16 mouse cellular contexts compared by ENCODE assay signal in genomic region chr1:152831003-152831402, GRCm38 (mm10). TPM values are rescaled to one million over a fixed set of nuclear protein-coding genes. Genes with fewer than 3 reads are reported as not detected.
DNase-seq lines count a peak whose midpoint lies in the region; ATAC-seq and TF ChIP-seq lines count a peak whose summit lies in the region.
"Had no signal": no experiment of that assay in that cellular context is flagged by ENCODE, and none has a peak within 500 bp of the region (broad histone marks: within the 10 kb centered on the region; RNA-seq: fewer than 3 reads in every experiment).

No protein-coding gene starts in this region.

- peaks cover 53 to 86% of the 10 kb centered on the region in 2 experiments for H3K36me3 ChIP-seq in CH12.LX (replicated peaks in 1 of 2; ENCODE audit: control insufficient read depth in 1 of 2, insufficient read depth in 1 of 2, low read length in 1 of 2)
- H3K36me3 ChIP-seq in forebrain, embryonic 16.5 days (ENCODE audit: control insufficient read depth, insufficient read depth), result no peaks in the 10 kb centered on the region
- peaks cover 14% of the 10 kb centered on the region for H3K36me3 ChIP-seq in liver, embryonic 12.5 days
- H3K36me3 ChIP-seq in kidney, embryonic 14.5 days (ENCODE audit: control insufficient read depth, insufficient read depth, low read length), result peaks cover 10% of the 10 kb centered on the region
- H3K36me3 ChIP-seq: intestine, embryonic 15.5 days had no signal

- 72% methylated on average over 8 of the region's 8 CpGs for WGBS in forebrain, embryonic 16.5 days
- WGBS in liver, embryonic 12.5 days (ENCODE audit: insufficient replicate concordance), result 86% methylated on average over 8 of the region's 8 CpGs
- 90% methylated on average over 8 of the region's 8 CpGs for WGBS in kidney, embryonic 14.5 days

- dilution Hi-C loops in CH12.LX (cut with MboI; ENCODE audit: extremely low pct_ligation_motif_present, extremely low pct_unique_long_range_greater_than_20kb, low sequenced_read_pairs), result no loop called here

- TF ChIP-seq RAD21 in CH12.LX (IDR thresholded peaks at IDR 0.05; ENCODE audit: low read depth, low read length), result no peak

- H3K27ac ChIP-seq in CH12.LX (ENCODE audit: insufficient read depth, low read depth), result peak overlapping the region; percentile 82
- peak overlapping the region; percentile 32; the same call in 1 of the 2 replicates for H3K27ac ChIP-seq in forebrain, embryonic 16.5 days (ENCODE audit: low read length)
- no peak overlapping the region for H3K27ac ChIP-seq in liver, embryonic 12.5 days
- H3K27ac ChIP-seq in kidney, embryonic 14.5 days (ENCODE audit: low read depth, low read length), result no peak overlapping the region
- H3K27ac ChIP-seq: embryonic facial prominence, embryonic 10.5 days; heart, adult 2 months; intestine, embryonic 15.5 days; limb, embryonic 15.5 days; midbrain, embryonic 10.5 days had no signal

- no peaks in the 10 kb centered on the region for H3K27me3 ChIP-seq in CH12.LX (replicated peaks)
- no peaks in the 10 kb centered on the region for H3K27me3 ChIP-seq in forebrain, embryonic 16.5 days (replicated peaks; ENCODE audit: control insufficient read depth, insufficient read depth, low read length)
- no peaks in the 10 kb centered on the region for H3K27me3 ChIP-seq in liver, embryonic 12.5 days (replicated peaks)
- no peaks in the 10 kb centered on the region for H3K27me3 ChIP-seq in kidney, embryonic 14.5 days (ENCODE audit: control insufficient read depth, insufficient read depth, low read length)
- H3K27me3 ChIP-seq: intestine, embryonic 15.5 days; limb, embryonic 15.5 days had no signal

- H3K9me3 ChIP-seq in CH12.LX (replicated peaks; ENCODE audit: low read length), result no peaks in the 10 kb centered on the region
- H3K9me3 ChIP-seq in forebrain, embryonic 16.5 days (ENCODE audit: control insufficient read depth, low read length), result no peaks in the 10 kb centered on the region
- H3K9me3 ChIP-seq in liver, embryonic 12.5 days (replicated peaks), result no peaks in the 10 kb centered on the region
- H3K9me3 ChIP-seq in kidney, embryonic 14.5 days (ENCODE audit: control insufficient read depth, low read length), result no peaks in the 10 kb centered on the region
- H3K9me3 ChIP-seq: embryonic facial prominence, embryonic 10.5 days; intestine, embryonic 15.5 days; limb, embryonic 15.5 days; midbrain, embryonic 10.5 days had no signal

- DNase-seq in heart, adult 11 months, result peak; percentile 57
- no peak for DNase-seq in heart, postnatal 14 days
- DNase-seq in CH12.LX (ENCODE audit: extremely low read depth), result no peak
- peak; percentile 31 to 71 for DNase-seq in left cerebral cortex, adult 8-10 months (ENCODE audit: low spot score in 2 of 2)
- DNase-seq: cerebellum, adult 9-11 months; heart, adult 2 months; heart, postnatal 10 days; kidney, postnatal 14 days; thymus, adult 18-20 months had no signal

- H3K79me2 ChIP-seq in CH12.LX (replicated peaks; ENCODE audit: control insufficient read depth, extremely low read depth, insufficient read depth, poor library complexity, severe bottlenecking), result 0 out of 2 replicates have a peak, but pooled peaks cover 4% of the 10 kb centered on the region

- no peak overlapping the region for H3K4me3 ChIP-seq in CH12.LX (replicated peaks in 1 of 3; ENCODE audit: low read depth in 2 of 3, low read length in 2 of 3, poor library complexity in 1 of 3)
- H3K4me3 ChIP-seq in forebrain, embryonic 16.5 days (replicated peaks; ENCODE audit: low read length), result no peak overlapping the region
- H3K4me3 ChIP-seq in liver, embryonic 12.5 days, result no peak overlapping the region
- H3K4me3 ChIP-seq in kidney, embryonic 14.5 days (ENCODE audit: low read length), result no peak overlapping the region
- H3K4me3 ChIP-seq: embryonic facial prominence, embryonic 10.5 days; heart, adult 2 months; intestine, embryonic 15.5 days; limb, embryonic 15.5 days; midbrain, embryonic 10.5 days had no signal

- peak; percentile 86 for ATAC-seq in forebrain, embryonic 16.5 days
- no peak for ATAC-seq in liver, embryonic 12.5 days
- ATAC-seq in kidney, embryonic 14.5 days (ENCODE audit: low FRiP score, low TSS enrichment), result no peak
- ATAC-seq: intestine, embryonic 15.5 days had no signal

- H3K4me1 ChIP-seq in CH12.LX (ENCODE audit: control insufficient read depth in 1 of 2, insufficient read depth in 2 of 2), result peaks cover 31 to 52% of the 10 kb centered on the region in 2 experiments
- 0 out of 2 replicates have a peak, but pooled peaks cover 4% of the 10 kb centered on the region for H3K4me1 ChIP-seq in forebrain, embryonic 16.5 days (replicated peaks; ENCODE audit: control insufficient read depth, insufficient read depth, low read length)
- H3K4me1 ChIP-seq in liver, embryonic 12.5 days, result no peaks in the 10 kb centered on the region
- H3K4me1 ChIP-seq in kidney, embryonic 14.5 days (ENCODE audit: control insufficient read depth, insufficient read depth, low read length), result 0 out of 2 replicates have a peak, but pooled peaks cover 8% of the 10 kb centered on the region
- H3K4me1 ChIP-seq: intestine, embryonic 15.5 days; limb, embryonic 15.5 days had no signal

- H3K4me2 ChIP-seq in CH12.LX (ENCODE audit: insufficient read depth, low read depth, poor library complexity, severe bottlenecking), result no peak overlapping the region
- no peak overlapping the region for H3K4me2 ChIP-seq in forebrain, embryonic 16.5 days (ENCODE audit: low read length)
- no peak overlapping the region for H3K4me2 ChIP-seq in liver, embryonic 12.5 days
- no peak overlapping the region for H3K4me2 ChIP-seq in kidney, embryonic 14.5 days (replicated peaks; ENCODE audit: low read depth, low read length)
- H3K4me2 ChIP-seq: intestine, embryonic 15.5 days; limb, embryonic 15.5 days had no signal

- no peak overlapping the region for H3K9ac ChIP-seq in CH12.LX (ENCODE audit: insufficient read depth, low read depth)
- no peak overlapping the region for H3K9ac ChIP-seq in forebrain, embryonic 16.5 days (replicated peaks; ENCODE audit: low read depth, low read length)
- H3K9ac ChIP-seq in liver, embryonic 12.5 days, result no peak overlapping the region
- H3K9ac ChIP-seq in kidney, embryonic 14.5 days (ENCODE audit: low read depth, low read length), result no peak overlapping the region
- H3K9ac ChIP-seq: intestine, embryonic 15.5 days; limb, embryonic 15.5 days had no signal

- TF ChIP-seq CTCF in CH12.LX (conservative IDR thresholded peaks at IDR 0.05 in 1 of 2, IDR thresholded peaks at IDR 0.05 in 1 of 2; ENCODE audit: low read depth in 2 of 2, low read length in 2 of 2), result no peak

- TF ChIP-seq EP300 in CH12.LX (IDR thresholded peaks at IDR 0.05; ENCODE audit: low read length), result no peak

- intact Hi-C loops in heart, postnatal 14 days (cut with DNase I), result no loop called here

- in situ Hi-C loops in CH12.LX (cut with MboI; ENCODE audit: low pct_ligation_motif_present, low pct_unique_long_range_greater_than_20kb, low sequenced_read_pairs), result no loop called here

- TF ChIP-seq POLR2A in CH12.LX (IDR thresholded peaks at IDR 0.05; ENCODE audit: low read depth, low read length), result no peak

TF ChIP-seq in CH12.LX, 34 proteins besides CTCF, POLR2A, EP300 and RAD21:
- TF ChIP-seq MAFK (IDR thresholded peaks at IDR 0.05; ENCODE audit: insufficient replicate concordance, low read length), result no peak
- peak; percentile 80 for TF ChIP-seq BHLHE40 (IDR thresholded peaks at IDR 0.05; ENCODE audit: low read depth, low read length)

RNA-seq across cellular contexts. Expression of gene Ncf2, which starts 31.0 kb away (rescaled TPM):
- total RNA-seq in heart, postnatal 14 days (2021), result 1 to 10 TPM; 3.9 to 5.1 TPM
- total RNA-seq in CH12.LX (2012; rRNA removed) (82.5 and 89.2 TPM in 2 replicates), CH12.LX (2014; rRNA removed) (89.9 and 99.9 TPM in 2 replicates)
- 82.6 and 85.8 TPM in 2 replicates for polyA plus RNA-seq in CH12.LX (2012; ENCODE audit: insufficient read length, low read depth)
- 2.2 and 3.1 TPM in 2 replicates for polyA plus RNA-seq in forebrain, embryonic 16.5 days (2015; fragmentation: Nextera tagmentation; extraction: Ambion mirVana)
- 10 to 100 TPM in 1 of 4 experiments, 1 to 10 TPM in 3; 3.7 to 10.2 (median 6.4) TPM for total RNA-seq in left cerebral cortex, adult 8-10 months (2022)
- 9.5 and 11.1 TPM in 2 replicates for polyA plus RNA-seq in liver, embryonic 12.5 days (2016; fragmentation: Nextera tagmentation; extraction: Ambion mirVana)
- polyA plus RNA-seq in kidney, embryonic 14.5 days (2014; fragmentation: Nextera tagmentation; extraction: Ambion mirVana), result 5.6 and 7.1 TPM in 2 replicates

Comparison
In these comparisons a context has a peak if more than half of its experiments do, and no peak if none do; other contexts are left out.
1. DNase-seq: peak in heart, adult 11 months (single experiment) and left cerebral cortex, adult 8-10 months (2 of 2); none in heart, postnatal 14 days (0 of 2) and CH12.LX (single experiment).
2. H3K27ac ChIP-seq: peak in CH12.LX (single experiment) and forebrain, embryonic 16.5 days (single experiment); none in liver, embryonic 12.5 days (single experiment) and kidney, embryonic 14.5 days (single experiment).